Mouse (Mus musculus) cerebellum, adult 18-20 months (tissue): ENCODE measurements around the gene Gm4787.
"Not testable (repeated sequence)": the region's sequence is repeated elsewhere in the genome, so short reads cannot be mapped to it uniquely, and the experiment has no call there.

ENCODE experiments used
- DNase-seq, 2 experiments: peaks; one replicate each; pipeline ENCODE4 v3.0.0; 2021

Gene Gm4787

GRCm38 (mm10) chr12:81379364-81379763, at the start of gene Gm4787:
Gm4787 (minus strand) TSS chr12:81379464.
- not testable (repeated sequence) for DNase-seq

GRCm38 (mm10) chr12:81421846-81422245, 42.6 kb upstream of the Gm4787 start, which contains the start of gene Adam4:
Adam4 (minus strand) TSS chr12:81421946.
- DNase-seq = no peak

GRCm38 (mm10) chr12:81413211-81413610, 33.9 kb upstream of the Gm4787 start:
- DNase-seq = no peak

GRCm38 (mm10) chr12:81408966-81409365, 29.7 kb upstream of the Gm4787 start:
- no peak for DNase-seq

- peak; percentile 81 to 83 for DNase-seq
These were observed 22.9 kb upstream of the Gm4787 start for GRCm38 (mm10) chr12:81402187-81402586.

- no peak for DNase-seq
These were observed 45.4 kb downstream of the Gm4787 start for GRCm38 (mm10) chr12:81333841-81334240.

DNA sequence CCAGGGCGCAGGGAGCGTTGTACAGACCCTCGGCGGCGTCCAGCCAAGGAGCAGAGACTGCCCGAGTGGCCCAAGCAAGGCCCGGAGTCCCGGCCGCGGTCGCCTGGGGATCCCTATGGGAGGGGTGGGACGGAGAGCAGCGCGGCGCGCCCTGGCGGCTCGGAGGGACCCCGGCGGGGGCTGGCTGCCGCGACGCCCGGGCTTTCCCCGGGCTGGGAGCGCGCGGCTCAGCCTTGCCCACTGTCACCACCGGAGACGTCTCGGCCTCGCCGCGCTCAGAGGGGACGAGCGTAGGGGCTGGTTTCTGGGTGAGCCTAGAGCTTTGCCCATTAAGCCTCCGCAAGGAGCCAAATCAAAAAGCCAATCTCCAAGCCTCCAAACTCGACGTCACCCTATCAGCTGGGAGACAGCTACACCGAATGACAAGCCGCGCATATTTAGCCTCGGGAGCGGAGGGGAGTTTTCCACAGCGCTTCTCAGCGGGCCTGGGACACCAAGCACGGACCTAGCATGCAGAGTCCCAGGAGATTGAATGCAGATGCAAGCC, 46.3 kb downstream of the Gm4787 start, which contains the start of gene Slc8a3:
TSS of gene Slc8a3 (minus strand) at position 306 of the 547 bp plus-strand sequence.
- DNase-seq = peak; percentile 79 to 84

GRCm38 (mm10) chr12:81331937-81332874, 47.1 kb downstream of the Gm4787 start:
- peak; percentile 70 to 85 for DNase-seq

- no peak for DNase-seq
These were observed 48.1 kb downstream of the Gm4787 start for GRCm38 (mm10) chr12:81331046-81331638.
